Mouse (Mus musculus): ENCODE data around the gene Lrrc4c.

The Lrrc4c gene

DNA sequence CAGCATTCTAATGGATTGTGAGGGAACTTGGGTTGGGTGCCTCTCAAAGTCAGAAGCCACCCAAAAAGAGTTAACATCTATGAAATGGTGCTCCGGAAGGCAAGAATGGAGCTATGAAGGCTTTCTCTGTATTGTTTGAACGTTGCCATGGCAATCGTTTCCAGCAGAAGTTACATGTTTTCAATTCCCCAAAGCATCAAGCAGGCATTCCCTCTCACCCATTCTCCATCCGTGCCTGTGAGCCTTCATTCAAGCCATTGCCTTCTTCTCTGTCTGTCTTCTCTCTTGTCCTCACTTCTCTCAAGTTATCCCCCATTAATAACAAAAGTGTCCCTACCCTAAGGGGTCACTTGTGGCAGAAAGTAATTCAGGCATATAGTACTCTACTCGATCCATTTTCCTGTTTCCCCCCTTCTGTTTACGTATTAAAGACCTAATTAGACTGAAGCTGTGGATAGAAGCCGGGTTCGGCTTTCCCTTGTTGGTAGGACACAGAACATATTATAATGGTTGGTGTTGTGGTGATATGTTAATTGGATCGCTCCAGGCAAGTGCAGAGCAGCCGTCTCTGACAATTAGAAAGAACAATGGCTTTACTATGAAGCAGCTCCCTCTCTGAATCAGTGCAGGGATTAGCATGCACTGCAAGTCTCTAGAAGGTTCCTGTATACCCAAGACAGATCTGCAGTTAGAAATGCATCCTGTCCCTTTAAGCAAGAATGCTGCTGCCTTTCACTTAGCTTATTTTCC is 1160.4 kb downstream of the Lrrc4c start:
- DNase-seq (ENCODE audit: low read depth) = no peak

DNA sequence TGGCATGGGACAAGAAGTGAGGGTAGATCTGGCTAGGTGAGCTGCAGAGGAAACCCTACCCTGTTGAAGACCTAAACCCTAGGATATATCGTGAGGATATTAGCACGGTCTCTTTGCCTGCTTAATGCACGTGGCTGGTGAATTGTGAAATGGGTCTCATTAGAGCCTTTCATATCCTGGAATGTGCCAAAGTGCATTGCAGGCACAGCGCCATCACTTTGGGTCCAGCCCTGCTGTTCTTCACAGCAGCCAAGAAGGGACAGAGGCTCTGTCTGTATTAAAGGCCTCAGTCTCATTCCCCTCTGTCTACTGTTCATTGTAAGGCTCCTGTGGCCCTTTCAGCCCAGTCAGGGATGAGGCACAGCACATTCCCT is 1160.9 kb downstream of the Lrrc4c start:
- no peak for DNase-seq (ENCODE audit: low read depth)

DNA sequence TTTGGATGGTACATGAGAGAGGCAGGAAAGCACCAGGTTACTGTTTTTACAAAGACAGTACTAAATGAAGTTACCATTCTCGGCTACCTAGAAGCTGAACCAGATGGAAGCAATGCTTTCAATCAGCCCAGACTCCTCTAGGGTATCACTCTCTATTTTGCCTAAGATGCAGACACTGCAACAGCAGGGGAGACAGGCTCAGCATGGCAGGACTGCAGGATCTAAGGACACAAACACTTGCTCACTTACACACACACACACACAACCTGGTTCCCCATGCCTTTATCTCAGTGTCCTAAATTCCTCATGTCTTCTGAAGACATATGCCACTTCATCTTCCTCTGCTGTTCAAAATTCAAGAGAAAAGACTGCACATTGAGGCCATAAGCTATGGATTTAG is 1167.0 kb downstream of the Lrrc4c start:
- DNase-seq (ENCODE audit: low read depth) = no peak

DNA sequence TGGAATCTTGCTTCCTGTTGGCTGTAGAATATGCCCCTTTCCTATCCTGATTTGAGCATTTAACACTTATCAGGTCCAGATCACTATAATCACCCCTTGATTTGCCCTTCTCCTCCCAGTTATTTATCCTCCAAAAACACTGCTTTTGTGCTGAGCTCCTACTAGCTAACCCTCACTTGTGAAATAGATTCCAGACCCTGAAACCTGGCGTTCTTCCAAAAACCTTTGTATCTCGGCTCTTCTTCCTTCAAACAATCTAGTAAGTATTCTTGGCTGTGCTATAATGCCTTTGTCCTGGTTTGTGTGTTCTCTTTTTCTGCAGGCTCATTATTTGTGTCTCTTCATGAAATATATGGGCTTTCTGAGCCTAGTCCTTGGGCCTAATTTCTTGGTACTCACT is 1167.6 kb downstream of the Lrrc4c start:
- no peak for DNase-seq (ENCODE audit: low read depth)

DNA sequence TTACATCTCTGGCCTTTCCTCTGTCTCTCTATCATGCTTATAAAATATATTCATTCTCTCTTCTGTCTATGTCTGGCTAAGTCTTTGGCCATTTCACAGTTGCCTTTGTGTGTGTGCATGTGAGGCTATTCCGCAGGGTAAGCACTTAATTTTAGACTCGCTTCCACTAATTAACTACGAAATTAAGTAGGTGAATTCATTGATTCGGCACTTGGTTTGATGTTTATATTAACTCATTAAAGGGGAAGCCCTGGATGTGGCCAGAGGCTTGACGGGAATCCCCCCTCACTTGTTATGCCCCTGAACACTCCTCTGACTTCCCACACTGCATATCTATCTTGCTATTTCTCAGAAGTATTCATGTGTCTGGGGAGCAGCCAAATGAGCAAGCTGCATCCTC is 1169.6 kb downstream of the Lrrc4c start:
- no peak for DNase-seq (ENCODE audit: low read depth)

DNA sequence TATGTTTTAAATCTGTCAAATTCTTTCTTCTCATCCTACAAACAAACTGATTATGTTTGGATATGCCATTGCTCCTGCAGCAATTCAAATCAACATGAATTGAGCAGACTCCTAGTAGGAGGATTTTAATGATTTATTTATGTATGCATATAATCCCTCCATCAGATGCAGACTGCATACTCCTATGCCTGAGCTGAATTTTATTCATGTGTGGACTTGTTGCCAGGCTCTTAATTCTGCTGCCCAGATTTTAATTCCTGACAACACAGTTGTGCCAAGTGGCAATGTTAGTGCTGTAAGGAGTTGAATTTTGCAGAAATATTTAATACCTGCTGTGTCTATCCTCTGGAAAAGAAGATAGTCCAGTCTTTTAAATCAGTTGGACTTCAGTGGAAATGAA is 1179.1 kb downstream of the Lrrc4c start:
- no peak for DNase-seq (ENCODE audit: low read depth)

DNA sequence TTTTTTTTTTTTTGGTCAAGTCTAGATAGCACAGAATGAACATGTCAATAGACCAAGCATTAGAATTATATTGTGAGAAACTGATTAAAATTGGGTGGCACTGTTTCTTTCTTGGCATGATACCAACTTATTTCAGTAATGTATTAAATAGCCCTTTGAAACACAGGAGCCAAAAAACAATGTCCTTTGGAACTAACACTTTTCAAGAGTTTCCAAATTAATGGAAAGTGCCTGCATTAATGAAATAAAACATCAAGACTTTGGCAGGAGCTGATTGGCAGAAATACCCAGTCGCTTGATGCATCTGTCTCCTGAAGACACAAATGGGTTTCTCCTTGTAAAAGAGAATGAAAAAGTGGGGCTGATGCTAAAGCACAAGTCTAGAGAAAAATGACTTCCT is 1184.5 kb downstream of the Lrrc4c start:
- no peak for DNase-seq (ENCODE audit: low read depth)

DNA sequence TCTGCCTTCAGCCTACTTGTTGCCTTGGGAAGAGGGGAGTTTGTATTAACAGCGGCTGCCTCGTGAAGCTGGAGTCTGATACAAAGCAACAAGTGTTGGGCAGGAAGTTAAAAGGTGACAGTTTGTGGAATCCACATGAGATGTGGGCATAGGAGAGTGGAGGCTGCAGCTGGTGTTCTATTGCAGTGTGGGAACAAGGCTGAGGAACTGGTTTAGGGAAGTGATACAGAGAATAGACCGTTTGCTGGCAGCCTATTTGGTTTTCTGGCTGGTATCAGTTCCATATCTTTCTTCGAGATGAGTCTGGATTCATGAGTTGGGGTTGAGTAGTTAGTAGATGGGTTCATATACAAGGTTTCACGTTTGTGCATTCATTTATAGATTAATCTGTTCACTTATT is 1186.9 kb downstream of the Lrrc4c start:
- DNase-seq (ENCODE audit: low read depth) = peak; percentile 0

DNA sequence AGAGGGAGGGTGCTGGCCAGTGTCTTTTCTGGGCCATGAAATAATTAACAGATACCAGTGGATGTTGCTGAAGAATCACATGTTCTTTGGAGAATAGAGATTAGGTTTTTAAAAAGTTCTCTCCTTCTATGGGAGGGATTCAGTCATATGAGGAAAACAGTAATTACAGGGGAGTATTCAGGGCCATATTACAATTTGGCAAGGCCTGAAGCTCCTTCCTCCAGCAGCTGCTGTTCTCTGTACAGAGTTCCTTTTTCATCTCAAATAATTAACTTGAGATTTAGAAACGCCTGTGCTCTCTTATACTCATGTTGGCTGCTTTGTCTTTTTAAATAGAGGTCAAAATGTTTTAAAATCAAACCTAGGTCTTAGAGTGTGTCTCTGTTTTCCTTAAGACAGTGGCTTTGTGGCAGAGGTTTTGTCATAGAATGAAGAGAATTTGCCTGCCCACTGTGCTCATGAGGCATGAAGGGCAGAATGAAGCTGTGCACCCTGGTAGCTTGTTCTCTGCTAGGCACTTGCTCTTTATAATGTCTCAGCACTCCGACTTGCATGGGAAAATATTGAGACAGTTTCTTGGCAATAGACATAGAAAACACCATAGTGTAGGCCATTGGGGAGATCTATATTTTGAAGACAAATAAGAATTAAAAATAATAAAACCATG is 1206.4 kb downstream of the Lrrc4c start:
- no peak for DNase-seq (ENCODE audit: low read depth)

DNA sequence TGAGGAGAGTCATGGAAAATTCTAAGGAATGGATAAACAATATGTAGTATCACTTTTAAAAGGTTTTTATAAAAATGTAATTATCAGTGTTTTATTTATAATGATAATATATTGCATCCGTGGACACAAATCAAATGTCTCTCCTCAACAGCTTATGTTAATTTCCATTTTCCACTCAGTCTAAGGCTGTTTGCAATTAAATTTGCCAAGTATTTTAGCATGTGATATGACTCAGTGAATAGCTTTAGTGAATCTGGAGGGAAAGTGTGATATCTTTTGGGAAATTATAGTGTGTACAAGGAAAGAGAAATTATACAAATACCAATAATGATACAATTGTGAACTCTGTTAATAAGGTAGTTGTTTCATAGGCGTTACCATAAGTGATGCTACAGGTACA is 1207.1 kb downstream of the Lrrc4c start:
- no peak for DNase-seq (ENCODE audit: low read depth)

DNA sequence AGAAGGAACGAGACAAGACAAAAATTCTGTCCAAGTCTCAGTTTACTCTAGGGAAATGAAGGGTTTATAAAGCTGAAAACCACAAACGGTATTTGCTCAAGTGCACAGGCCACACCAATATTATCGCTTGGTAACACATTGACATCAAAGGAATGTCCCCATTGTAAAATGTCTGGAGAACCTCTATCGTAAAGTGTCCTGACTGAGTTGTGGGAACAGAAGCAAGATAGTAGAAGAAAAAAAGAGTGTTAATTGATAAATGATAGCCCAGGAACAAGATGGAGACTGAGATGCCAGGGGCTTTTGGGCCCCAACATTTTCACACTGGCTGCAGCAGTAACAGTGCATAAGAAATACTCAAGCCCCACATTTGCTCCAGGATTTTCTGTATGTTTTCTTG is 1212.7 kb downstream of the Lrrc4c start:
- DNase-seq (ENCODE audit: low read depth) = no peak

DNA sequence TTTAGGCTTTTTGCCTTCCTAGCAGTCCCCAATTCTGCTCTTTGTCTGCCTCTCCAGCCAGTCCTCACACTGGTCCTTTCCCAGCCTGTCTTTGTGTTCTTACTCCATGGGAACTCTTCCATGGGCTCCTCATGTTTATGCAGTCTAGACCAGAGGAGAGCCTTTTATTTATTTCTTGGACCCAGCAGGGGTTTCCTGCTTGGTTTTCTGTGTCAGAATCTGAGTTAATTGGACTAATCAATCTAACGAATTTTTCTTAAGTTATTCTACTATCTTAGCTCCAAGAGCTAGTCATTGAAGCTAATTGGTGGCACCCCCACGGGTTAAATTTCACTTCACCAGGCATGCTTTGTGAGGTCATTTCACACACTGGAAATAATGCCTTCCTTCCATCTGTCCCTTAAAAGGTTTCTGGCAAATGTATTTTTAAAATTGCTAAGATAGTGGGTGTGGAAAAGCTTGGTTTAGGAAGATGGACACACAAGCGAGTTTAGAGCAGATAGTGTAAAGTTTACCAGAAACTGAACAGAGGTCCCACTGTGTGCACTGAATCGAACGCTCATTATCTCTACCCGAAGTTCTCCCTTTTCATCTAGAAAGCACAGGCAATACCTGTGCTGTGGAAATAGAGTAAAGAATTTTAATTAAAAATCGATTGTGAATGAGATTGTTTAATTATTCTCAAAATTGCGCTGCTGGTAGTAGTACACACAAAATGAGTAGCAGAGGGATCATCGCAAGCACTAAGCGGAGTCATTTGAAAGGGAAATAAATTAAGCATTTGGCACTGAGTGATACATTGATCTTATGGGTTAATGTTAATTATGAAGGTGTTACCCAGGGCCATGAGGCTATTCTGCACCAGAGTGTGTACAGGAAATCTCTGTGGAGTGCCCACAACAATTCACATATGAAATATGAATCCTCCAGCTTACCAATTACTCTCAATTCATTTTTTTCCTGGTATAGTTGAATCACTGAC is 1226.0 kb downstream of the Lrrc4c start:
- no peak for DNase-seq (ENCODE audit: low read depth)

DNA sequence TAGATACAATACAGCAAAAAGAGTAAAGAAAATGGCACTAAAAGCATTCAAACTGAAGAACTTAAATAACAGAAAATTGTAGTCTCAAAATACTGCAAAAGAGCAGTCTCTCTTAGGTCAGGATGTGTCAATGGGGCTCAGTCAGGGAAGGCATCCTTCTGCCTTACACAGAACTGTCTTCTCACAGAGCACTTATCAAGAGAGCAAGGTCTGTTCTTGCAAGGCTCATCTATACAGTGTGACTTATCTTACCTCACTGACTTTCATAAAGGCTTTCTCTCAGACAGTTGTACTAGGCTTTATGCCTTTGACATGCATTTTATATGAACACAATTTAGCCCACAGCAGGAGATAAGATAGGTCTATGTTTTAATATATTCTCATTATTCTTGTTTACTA is 1226.7 kb downstream of the Lrrc4c start:
- DNase-seq (ENCODE audit: low read depth) = no peak

DNA sequence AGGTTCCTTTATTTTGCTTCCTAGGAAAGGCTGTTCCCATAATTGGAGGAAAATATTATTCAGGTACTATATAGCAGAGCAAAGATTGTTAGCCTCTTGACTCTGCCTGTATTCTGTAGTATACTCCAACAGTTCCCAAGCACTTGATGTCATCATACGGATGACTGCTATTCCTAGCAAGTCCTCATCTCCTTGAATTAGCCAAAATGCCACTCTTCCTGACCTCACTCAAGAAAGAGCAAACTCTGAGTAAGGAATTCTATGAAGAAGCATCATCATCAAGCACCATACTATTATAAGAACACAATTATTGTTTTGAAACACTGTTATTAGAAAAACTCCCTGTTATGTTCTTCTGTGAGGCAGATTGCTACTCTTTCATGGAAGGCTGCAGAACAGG is 1228.0 kb downstream of the Lrrc4c start:
- no peak for DNase-seq (ENCODE audit: low read depth)

DNA sequence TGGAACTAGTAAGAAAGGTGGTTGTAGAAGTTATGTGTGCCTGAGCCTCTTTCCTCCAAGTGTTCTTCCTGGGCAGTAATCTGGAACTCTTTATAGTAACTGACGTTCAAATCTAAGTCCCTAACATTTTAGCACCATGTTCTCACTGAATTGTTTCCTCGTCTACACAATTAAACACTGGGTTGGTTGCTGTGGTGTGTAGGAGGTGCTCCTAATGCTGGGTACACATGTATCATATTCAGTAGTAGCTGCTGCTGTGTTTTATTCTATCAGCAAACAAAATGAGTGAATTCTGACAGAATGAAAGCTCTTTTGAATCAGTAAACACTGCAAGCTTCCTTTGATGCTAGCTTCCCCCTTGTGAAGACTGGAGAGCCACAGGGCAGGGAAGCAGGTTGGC is 1246.5 kb downstream of the Lrrc4c start:
- DNase-seq (ENCODE audit: low read depth) = no peak

DNA sequence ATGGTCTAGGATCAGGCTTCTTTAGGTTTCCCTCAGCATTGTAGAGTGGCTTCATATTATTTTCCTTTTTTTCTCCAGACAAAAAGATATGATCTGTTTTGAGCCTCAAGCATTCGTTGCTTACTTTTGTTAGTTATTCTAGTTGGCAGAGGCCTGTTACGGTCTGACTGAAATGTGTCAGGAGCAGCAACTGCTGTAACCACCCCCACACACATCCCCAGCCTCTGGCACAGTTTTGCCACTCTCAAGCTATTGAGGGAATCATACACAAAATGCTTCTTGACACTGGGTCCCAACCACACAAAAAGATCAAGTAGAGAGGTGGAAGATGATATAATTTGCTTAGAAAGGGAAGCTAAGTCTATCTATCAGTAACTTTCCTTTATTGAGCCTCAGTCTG is 1251.0 kb downstream of the Lrrc4c start:
- DNase-seq (ENCODE audit: low read depth) = no peak

DNA sequence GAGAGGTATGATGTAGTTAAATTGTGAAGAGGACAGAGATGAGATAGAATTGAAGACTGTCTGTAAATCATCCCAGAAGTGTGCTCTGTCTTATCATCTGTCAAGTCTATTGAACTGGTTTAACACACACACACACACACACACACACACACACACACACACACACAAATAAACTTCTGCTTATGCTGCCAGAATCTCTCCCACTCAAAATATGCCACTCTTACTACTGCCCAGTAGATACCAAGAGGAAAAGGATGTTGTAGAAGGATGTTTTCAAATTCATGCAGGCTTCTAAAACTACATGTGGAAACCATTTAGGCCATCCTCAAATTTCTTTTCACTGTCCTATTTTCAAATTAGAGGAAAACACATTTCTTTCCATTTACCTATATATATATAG is 1257.0 kb downstream of the Lrrc4c start:
- no peak for DNase-seq (ENCODE audit: low read depth)

DNA sequence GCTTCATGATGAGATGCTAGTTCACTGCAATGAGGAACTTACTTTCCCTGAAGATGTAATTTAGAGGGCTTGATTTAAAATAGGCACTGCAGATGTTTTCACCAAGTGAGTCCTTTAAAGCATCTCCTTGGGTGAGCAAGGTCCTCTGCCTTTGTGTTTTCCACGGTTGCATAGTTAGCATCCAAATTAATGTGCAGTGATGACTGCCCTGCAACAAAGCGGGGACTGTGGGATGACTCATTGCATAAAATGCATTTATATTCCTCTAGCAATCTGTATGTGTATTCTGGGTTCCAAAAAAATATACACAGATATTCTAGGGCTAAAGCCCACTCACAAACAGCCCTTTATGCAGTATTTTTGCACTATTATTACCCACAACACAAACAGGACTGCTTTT is 1263.2 kb downstream of the Lrrc4c start:
- DNase-seq (ENCODE audit: low read depth) = no peak

DNA sequence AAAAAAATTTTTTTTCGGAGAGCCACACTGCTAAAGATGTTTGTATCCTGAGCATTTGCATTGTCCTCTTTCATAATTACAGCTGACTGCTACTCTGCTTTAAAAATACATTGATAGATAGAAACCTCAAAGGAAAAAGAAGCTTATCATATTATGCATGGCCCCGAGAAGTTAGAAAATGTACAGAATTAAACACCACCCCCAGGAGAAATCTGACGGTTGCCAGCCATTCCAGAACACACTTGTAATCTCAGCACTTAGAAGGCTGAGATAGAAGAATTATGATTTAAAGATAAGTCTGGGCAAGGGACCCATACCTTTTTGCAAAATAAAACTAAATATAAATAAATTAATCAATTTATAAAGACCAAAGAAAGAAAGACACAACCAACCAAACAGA is 1268.4 kb downstream of the Lrrc4c start:
- no peak for DNase-seq (ENCODE audit: low read depth)

DNA sequence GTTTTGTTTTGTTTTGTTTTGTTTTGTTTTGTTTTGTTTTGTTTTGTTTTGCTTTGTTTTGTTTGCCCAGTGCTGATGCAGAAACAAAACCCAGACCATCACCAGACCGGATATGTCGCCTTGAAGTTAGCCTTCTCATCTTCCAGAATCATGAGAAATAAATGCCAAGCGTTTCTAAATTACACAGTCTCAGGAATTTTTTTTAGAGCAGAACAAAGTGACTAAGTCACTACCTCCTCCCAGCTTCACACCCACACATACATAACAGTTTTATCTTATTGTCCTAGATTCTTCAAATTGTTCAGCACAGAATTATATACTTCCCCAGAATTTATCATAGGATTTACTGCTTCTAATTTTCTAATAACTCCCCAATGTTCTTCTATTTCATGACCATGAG is 1272.6 kb downstream of the Lrrc4c start:
- no peak for DNase-seq (ENCODE audit: low read depth)

DNA sequence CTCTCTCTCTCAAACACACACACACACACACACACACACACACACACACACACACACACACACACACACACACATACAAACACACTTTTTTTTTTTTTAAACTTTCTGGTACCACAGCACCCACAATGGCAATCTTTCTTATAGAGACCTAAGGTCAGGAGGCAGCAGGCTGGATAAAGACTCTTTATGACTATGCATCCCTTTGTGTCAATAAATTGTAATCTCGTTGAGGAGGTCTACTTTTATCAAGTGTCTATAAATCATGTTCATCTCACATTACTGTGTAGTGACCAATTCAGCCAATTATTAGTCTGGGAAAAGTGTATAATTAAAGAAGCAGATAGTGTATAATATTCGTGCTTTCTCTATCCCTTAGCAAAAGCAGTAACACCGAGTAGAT is 1286.2 kb downstream of the Lrrc4c start:
- no peak for DNase-seq (ENCODE audit: low read depth)

DNA sequence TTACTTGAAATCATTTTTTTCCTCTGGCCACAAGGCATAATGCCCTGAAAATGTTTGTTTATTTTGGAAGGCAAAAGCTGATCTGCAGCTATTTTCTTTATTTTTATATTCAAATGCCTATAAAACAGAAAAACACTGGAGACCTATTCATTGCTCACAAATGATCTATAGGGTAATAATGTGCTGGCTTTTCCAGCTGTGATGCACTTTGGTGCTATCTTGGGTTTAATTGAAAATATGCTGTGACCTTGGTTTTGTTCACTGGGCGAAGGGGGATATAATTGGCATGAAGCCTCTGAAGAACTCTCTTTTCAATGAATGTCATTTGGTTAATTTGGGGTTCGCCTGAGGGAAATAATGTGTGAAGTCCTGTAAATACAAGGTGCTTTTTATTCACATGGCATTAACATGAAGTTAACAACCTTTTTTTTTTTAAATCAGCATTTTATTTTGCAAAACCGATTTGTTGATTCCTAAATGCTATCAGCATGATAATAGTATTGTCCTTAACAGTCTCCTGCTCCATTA is 1286.8 kb downstream of the Lrrc4c start:
- DNase-seq (ENCODE audit: low read depth) = no peak

DNA sequence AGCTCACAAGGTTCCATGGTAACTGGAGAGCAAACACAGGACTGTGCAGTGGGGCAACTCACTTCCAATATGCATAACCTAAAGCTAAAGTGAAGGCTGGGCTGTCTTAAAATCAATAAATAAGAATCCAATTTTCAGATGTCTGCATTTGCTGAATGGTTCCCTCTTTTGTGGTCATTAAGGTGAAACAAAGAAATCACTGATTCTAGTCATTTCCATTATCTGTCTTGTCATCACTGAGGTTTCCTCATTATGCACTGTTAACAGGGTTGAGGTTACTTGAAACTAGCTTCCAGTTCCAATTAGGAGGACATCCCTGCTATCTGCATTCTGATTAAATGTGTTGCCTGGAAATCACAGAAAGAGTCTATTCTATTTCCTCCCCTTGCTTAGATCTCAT is 1291.5 kb downstream of the Lrrc4c start:
- DNase-seq (ENCODE audit: low read depth) = no peak

Data from c-Kit-positive CD71-negative TER-119-negative erythroid progenitor cells, embryonic 14.5 days (primary cell).